Mouse (Mus musculus): ENCODE data around the gene Patj.

DNA sequence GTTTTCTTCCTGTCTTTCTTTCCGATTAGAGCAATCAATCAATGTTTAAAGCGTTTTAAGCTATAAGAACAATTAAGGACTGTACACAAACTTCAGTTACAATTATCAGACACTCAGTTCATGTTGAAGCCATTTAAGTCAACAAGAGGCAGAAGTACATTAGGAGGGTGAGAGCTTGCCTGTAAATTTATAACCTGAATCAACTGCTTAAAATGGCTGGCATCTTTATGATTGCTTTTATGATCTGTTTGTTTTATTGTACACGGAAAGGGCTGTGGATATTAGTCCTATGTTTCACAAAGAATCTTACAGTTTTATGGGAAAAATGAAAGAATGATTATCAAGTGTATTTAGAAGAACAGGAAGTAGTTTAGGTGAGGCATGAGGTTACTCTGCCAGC lies 45.7 kb downstream of the Patj start:
- no peak for TF ChIP-seq CTCF (IDR thresholded peaks at IDR 0.05; ENCODE audit: borderline replicate concordance, insufficient read depth, low read depth, low read length)
- TF ChIP-seq POLR2A (IDR thresholded peaks at IDR 0.05; ENCODE audit: borderline replicate concordance, insufficient read depth, low read length), result no peak
